Mouse (Mus musculus): Measurements from ENCODE around the gene Pcdh9. TPM values are rescaled to one million over a fixed set of nuclear protein-coding genes. Genes with fewer than 3 reads are reported as not detected.

Pcdh9 gene
- polyA plus RNA-seq, 1 experiment from 2014 or later, result 33.7 TPM

DNA sequence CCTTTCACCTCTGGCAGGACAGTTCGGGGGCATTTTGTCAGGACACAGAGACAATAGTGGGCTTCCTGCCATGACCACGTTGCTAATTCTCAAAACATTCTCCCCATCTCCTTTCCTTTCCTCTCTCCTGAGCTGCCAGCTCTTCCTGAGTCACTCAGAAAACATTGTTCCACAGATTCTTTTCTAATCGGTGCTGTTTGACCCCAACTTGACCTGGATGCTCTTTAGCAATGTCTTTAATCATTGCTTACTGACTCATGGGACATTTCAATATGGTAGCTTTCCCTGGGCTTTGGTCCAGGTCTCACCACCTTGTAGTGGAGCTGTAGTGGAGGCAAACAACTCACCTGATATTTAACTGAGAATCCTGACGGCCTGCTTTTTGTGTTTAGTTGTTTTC lies 820.3 kb downstream of the Pcdh9 start:
- Histone ChIP-seq H3K36me3 (ENCODE audit: control insufficient read depth, insufficient read depth, low read length) (no peaks in the 10 kb centered on the region), H3K27me3 (replicated peaks; ENCODE audit: control insufficient read depth, insufficient read depth, low read length) (no peaks in the 10 kb centered on the region), H3K9me3 (ENCODE audit: control insufficient read depth, low read length) (no peaks in the 10 kb centered on the region), H3K4me2 (ENCODE audit: low read depth, low read length) (no peak overlapping the region), H3K27ac (replicated peaks; ENCODE audit: low read depth, low read length) (no peak overlapping the region), H3K4me3 (ENCODE audit: low read depth, low read length) (no peak overlapping the region), H3K9ac (ENCODE audit: low read depth, low read length) (no peak overlapping the region), H3K4me1 (ENCODE audit: control insufficient read depth, insufficient read depth, low read length) (peaks cover 12% of the 10 kb centered on the region)
- ATAC-seq (ENCODE audit: low read depth), result no peak
- 37% methylated on average over 4 of the region's 4 CpGs for WGBS
- no peak for DNase-seq (ENCODE audit: low spot score)

DNA sequence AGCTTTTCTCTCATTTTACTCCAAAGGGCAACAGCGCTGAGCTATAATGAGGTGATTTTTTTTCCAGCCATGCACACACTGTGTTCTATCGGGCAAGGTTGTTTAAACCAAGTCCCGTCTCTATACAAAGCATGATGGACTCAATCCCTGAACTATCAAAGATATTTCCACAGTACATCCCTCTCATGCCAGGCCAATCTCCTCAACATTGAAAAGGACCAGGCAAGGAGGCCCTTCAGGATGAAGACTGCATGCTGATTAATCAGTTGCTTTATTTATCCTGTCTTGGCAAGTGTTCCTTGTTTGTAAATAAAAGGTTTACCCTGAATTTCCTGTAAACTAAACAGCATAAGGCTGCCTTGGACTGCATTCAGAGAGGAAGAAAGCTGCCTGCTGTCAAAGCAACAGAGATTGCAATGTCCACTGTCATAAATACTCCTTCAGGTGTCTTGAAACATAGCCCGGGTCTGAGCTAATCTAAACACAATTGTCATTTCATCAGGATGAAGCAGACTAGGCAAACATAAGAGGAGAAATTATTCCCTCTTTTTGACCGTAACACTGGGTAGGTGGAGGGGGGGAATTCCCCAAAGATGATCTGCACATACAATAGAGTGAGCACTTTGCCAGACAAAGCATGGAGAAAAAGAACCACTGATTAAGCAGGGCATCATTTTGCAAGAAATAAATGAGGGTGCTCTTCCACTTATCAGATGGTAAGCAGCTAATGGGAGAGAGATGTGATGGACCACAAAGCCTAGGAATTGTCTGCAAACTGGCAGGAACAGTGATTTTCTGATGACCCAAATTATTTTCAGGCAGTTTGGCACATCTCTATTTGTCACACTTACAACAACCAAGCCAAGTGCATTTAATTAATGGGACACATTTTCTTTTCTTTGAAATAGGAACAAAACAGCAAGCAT lies 822.8 kb downstream of the Pcdh9 start:
- no peak overlapping the region for H3K4me3 ChIP-seq (ENCODE audit: low read depth, low read length)
- no peaks in the 10 kb centered on the region for H3K36me3 ChIP-seq (ENCODE audit: control insufficient read depth, insufficient read depth, low read length)
- no peak for DNase-seq (ENCODE audit: low spot score)
- no peaks in the 10 kb centered on the region for H3K27me3 ChIP-seq (replicated peaks; ENCODE audit: control insufficient read depth, insufficient read depth, low read length)
- ATAC-seq (ENCODE audit: low read depth), result no peak; the same call in 1 of the 2 replicates
- H3K9me3 ChIP-seq (ENCODE audit: control insufficient read depth, low read length), result no peaks in the 10 kb centered on the region
- WGBS, result 50% methylated on average over 5 of the region's 5 CpGs
- no peak overlapping the region for H3K27ac ChIP-seq (replicated peaks; ENCODE audit: low read depth, low read length)
- H3K4me2 ChIP-seq (ENCODE audit: low read depth, low read length), result no peak overlapping the region
- H3K4me1 ChIP-seq (ENCODE audit: control insufficient read depth, insufficient read depth, low read length), result peaks cover 12% of the 10 kb centered on the region
- H3K9ac ChIP-seq (ENCODE audit: low read depth, low read length), result no peak overlapping the region

DNA sequence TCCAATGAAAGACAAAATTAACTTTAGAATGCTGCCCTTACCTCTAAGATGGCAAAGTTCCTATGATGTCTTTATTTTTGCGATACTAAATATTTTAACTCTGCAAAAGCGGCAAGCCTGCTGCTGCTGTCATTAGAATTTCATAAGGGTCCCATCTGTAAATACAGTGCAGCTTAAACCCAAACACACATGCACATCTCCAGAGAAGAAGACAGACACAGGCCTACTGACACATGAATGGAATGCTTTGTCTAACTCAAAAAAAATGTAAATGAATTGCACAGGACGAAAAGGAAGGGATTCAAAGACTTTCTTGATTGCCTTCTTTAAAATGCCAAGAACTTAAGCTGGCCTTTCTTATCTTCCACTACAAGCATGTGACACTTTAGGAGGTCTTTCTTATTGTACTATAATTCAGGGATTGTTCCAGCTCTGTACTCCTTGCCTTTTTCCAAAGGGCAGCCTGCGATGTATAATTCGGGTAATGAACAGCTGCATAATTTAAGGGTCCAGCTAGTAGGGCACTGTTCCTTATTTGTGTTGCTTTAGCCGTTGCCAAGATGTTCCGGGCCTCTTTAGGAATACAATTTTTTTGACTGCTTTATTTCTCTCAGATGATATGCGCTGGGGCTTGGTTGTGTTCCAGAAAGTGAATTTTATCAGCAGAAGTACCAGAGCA lies 823.6 kb downstream of the Pcdh9 start:
- ATAC-seq (ENCODE audit: low read depth) (peak; percentile 37; the same call in 1 of the 2 replicates), DNase-seq (ENCODE audit: low spot score) (peak; percentile 75)
- Histone ChIP-seq H3K4me3 (ENCODE audit: low read depth, low read length) (no peak overlapping the region), H3K9me3 (ENCODE audit: control insufficient read depth, low read length) (no peaks in the 10 kb centered on the region), H3K9ac (ENCODE audit: low read depth, low read length) (no peak overlapping the region), H3K4me2 (ENCODE audit: low read depth, low read length) (no peak overlapping the region), H3K4me1 (ENCODE audit: control insufficient read depth, insufficient read depth, low read length) (peaks cover 12% of the 10 kb centered on the region), H3K27me3 (replicated peaks; ENCODE audit: control insufficient read depth, insufficient read depth, low read length) (no peaks in the 10 kb centered on the region), H3K36me3 (ENCODE audit: control insufficient read depth, insufficient read depth, low read length) (no peaks in the 10 kb centered on the region), H3K27ac (replicated peaks; ENCODE audit: low read depth, low read length) (no peak overlapping the region; the same call in 1 of the 2 replicates)
- 43% methylated on average over 8 of the region's 8 CpGs for WGBS

DNA sequence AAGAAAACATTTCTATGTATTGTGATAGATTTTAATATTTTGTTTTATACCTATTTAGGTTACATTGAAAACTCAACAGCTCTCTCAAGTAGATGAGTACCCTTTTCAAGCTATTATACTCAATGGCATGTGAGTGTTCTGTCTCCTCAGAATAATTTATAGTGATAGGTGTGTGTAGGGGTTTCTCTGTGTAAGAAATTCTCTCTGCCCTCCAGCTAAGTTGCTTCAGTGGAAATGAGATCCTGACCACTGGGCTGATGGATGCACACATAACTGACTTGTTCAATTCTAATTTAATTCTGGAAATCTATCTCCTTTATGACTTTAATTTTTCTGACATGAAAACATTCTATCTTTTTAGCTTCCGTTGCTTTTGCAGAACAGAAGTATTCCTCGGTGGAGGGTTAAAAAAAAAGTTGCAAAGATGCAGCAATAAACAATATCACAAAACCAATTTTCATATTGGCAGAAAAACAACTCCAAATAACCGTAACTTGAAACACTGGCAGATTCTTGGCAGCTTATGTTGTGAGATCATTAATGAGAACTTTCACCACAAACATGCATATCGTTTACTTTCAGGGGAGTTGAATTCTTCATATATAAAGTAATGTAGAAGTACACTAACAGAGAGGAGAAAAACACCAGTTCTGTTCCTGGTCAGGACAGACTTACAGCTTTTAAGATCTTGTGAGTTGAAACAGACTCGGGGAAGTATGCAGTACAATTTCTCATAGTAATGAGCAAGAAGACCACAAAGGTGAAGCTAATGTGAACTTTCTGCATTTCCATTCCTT lies 828.5 kb downstream of the Pcdh9 start:
- Histone ChIP-seq H3K36me3 (ENCODE audit: control insufficient read depth, insufficient read depth, low read length) (no peaks in the 10 kb centered on the region), H3K4me1 (ENCODE audit: control insufficient read depth, insufficient read depth, low read length) (peaks cover 4% of the 10 kb centered on the region; the same call in 1 of the 2 replicates), H3K4me2 (ENCODE audit: low read depth, low read length) (no peak overlapping the region), H3K9ac (ENCODE audit: low read depth, low read length) (no peak overlapping the region), H3K4me3 (ENCODE audit: low read depth, low read length) (no peak overlapping the region), H3K9me3 (ENCODE audit: control insufficient read depth, low read length) (no peaks in the 10 kb centered on the region), H3K27me3 (replicated peaks; ENCODE audit: control insufficient read depth, insufficient read depth, low read length) (no peaks in the 10 kb centered on the region), H3K27ac (replicated peaks; ENCODE audit: low read depth, low read length) (no peak overlapping the region)
- no peak for ATAC-seq (ENCODE audit: low read depth)
- 43% methylated on average over 5 of the region's 5 CpGs for WGBS
- peak; percentile 77 for DNase-seq (ENCODE audit: low spot score)

DNA sequence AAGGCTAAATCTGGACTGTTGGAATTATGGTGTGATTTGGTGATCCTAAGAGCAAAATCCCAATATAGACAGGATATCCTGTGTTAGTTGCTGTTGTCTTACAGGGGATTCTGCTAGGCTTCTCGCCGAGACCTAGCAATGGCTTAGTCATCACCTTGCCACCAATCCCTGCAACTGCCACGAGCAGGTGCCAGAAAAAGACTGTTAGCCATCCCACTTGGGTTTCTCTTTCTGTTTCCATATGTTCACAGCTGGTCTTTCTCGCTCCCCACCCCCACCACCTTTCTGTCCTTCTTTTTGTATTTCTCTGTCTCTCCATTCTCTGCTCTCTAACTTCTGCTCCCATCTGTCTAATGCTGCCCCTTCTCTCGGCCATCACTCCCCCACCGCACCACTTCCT lies 831.7 kb downstream of the Pcdh9 start:
- DNase-seq (ENCODE audit: low spot score) (no peak), ATAC-seq (ENCODE audit: low read depth) (no peak)

DNA sequence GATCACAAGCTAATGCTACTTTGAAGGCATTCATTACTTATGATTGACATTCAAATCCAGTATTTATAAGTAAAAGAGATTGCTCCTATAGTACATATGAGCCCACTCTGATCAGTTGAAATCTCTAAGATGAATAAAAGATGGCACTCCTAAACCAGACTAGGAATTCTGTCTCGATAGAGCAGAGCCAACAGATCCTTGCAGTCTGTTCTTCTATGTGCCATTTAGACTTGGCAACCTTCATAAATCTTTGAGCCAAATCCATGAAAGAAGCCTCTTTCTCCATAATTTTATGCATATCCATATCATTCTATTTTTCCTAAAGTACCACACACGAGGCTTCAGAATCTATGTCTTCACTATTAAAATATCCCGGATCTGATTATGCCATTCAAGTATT lies 834.5 kb downstream of the Pcdh9 start:
- no peaks in the 10 kb centered on the region for H3K4me1 ChIP-seq (ENCODE audit: control insufficient read depth, insufficient read depth, low read length)
- no peaks in the 10 kb centered on the region for H3K27me3 ChIP-seq (replicated peaks; ENCODE audit: control insufficient read depth, insufficient read depth, low read length)
- ATAC-seq (ENCODE audit: low read depth) (no peak), DNase-seq (ENCODE audit: low spot score) (no peak)
- no peak overlapping the region for H3K27ac ChIP-seq (replicated peaks; ENCODE audit: low read depth, low read length)
- H3K9me3 ChIP-seq (ENCODE audit: control insufficient read depth, low read length), result no peaks in the 10 kb centered on the region
- no peak overlapping the region for H3K4me3 ChIP-seq (ENCODE audit: low read depth, low read length)
- 77% methylated on average over 3 of the region's 3 CpGs for WGBS
- H3K4me2 ChIP-seq (ENCODE audit: low read depth, low read length), result no peak overlapping the region
- H3K9ac ChIP-seq (ENCODE audit: low read depth, low read length), result no peak overlapping the region
- no peaks in the 10 kb centered on the region for H3K36me3 ChIP-seq (ENCODE audit: control insufficient read depth, insufficient read depth, low read length)

More for the DNA sequence above, 831.7 kb downstream of the Pcdh9 start:
- no peaks in the 10 kb centered on the region for H3K9me3 ChIP-seq (ENCODE audit: control insufficient read depth, low read length)
- no peak overlapping the region for H3K4me3 ChIP-seq (ENCODE audit: low read depth, low read length)
- H3K9ac ChIP-seq (ENCODE audit: low read depth, low read length), result no peak overlapping the region
- H3K4me2 ChIP-seq (ENCODE audit: low read depth, low read length), result no peak overlapping the region
- 87% methylated on average over 6 of the region's 6 CpGs for WGBS
- H3K4me1 ChIP-seq (ENCODE audit: control insufficient read depth, insufficient read depth, low read length), result no peaks in the 10 kb centered on the region
- H3K27me3 ChIP-seq (replicated peaks; ENCODE audit: control insufficient read depth, insufficient read depth, low read length), result no peaks in the 10 kb centered on the region
- no peak overlapping the region for H3K27ac ChIP-seq (replicated peaks; ENCODE audit: low read depth, low read length)
- H3K36me3 ChIP-seq (ENCODE audit: control insufficient read depth, insufficient read depth, low read length), result no peaks in the 10 kb centered on the region

DNA sequence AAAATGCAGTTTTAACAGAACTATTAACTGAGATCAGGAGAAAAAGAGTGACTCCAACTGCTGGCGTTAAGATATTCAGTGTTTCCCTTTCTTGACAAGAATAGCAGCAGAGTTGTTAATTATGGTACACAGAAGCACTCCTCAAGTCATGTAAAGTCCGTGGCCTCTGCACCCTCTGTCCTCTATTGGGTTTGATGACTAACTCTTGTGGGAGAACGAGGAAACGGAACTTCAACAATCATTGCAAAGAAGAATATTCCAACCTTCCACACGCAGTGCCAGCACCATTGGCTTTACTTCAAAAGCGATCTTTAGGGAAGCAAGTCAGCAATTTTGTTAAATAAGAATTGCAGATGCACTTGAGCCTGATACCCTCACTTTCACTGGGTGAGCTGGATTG lies 849.9 kb downstream of the Pcdh9 start:
- H3K4me1 ChIP-seq (ENCODE audit: control insufficient read depth, insufficient read depth, low read length), result no peaks in the 10 kb centered on the region
- H3K27ac ChIP-seq (replicated peaks; ENCODE audit: low read depth, low read length), result no peak overlapping the region
- H3K4me3 ChIP-seq (ENCODE audit: low read depth, low read length), result no peak overlapping the region
- no peak overlapping the region for H3K4me2 ChIP-seq (ENCODE audit: low read depth, low read length)
- no peaks in the 10 kb centered on the region for H3K36me3 ChIP-seq (ENCODE audit: control insufficient read depth, insufficient read depth, low read length)
- no peaks in the 10 kb centered on the region for H3K9me3 ChIP-seq (ENCODE audit: control insufficient read depth, low read length)
- WGBS, result 73% methylated on average over 6 of the region's 6 CpGs
- no peaks in the 10 kb centered on the region for H3K27me3 ChIP-seq (replicated peaks; ENCODE audit: control insufficient read depth, insufficient read depth, low read length)
- no peak for ATAC-seq (ENCODE audit: low read depth)
- H3K9ac ChIP-seq (ENCODE audit: low read depth, low read length), result no peak overlapping the region
- no peak for DNase-seq (ENCODE audit: low spot score)

All from embryonic facial prominence, embryonic 14.5 days (tissue).